Mouse (Mus musculus) kidney, postnatal 25 days (tissue): ENCODE data around the gene Slc7a11.

Source experiments
- DNase-seq, 2 experiments: peaks; one replicate each; pipeline ENCODE4 v3.0.0; 2021; ENCODE audit warnings: mixed read lengths in 2 of 2

Gene Slc7a11

DNA sequence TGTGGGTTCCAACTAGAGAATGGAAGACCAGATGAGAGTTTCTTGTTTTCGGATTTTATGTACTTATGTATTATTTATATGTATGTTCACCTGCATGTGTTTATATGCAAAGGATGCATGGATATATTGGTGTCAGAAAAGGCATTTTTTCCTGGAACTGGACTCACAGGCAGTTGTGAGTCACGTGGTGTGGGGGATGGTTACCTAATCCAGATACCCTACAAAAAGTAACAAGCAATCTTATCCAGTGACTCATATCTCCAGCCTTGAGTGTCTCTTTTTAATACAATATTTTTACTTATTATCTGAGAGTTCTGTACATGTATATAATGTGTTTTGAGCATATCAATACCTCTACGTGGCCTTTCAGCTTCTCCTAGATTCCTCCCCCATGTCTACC lies 469.4 kb downstream of the Slc7a11 start:
- DNase-seq: no peak

DNA sequence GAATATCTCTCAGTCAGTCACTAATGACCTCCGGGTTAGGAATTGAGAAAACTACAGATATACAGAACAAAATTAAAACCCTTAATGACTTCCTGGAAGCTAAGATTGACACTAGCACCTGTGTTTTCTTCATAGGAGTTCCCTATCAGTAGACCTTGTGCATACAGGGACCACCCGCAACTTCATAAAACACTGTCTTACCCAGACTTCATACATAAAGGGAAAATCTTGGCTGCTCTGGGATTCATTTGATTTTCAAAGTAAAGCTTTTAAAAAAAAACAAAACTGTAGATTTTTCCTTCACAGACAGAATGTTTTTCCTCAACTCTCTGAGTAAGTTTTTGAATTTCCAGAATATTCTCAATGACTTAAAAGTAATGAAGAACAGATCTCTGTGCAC lies 477.8 kb downstream of the Slc7a11 start:
- DNase-seq: no peak

DNA sequence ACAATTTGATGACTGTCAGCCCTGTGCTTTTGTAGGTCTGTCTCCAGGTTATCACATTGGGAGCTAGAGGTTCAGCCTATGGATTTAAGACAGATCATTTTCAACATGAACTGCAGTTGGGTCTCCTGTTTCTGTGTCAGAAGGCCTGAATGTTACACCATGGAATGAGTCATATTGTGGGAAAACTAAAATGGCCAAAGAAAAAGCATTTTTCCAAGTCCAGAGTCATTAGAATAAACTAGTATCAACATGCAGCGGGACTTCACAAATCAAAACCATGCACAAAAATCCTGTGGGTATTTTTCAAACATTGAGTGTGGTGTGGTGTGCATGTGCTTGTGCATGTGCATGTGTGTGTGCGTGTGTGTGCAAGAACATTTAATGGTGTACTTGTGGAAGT lies 482.8 kb downstream of the Slc7a11 start:
- no peak for DNase-seq

DNA sequence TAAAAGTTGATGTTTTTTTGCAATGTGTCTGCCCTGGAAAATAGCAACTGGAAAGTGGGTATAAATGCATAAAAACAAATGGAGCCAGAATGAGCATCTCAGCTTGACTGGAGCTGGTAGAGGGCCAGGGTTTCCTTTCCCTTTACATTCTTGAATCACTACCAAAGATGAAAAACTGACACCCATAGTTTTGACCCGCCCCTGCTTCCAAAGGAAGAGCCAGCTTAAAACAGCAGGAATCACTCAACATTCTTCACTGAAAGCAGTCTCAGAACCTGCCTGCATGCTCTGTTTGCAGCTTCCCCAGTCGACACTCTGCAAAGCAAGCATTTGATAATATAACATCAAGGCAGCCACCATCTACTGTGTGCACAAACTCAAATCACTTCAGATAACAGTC lies 496.6 kb downstream of the Slc7a11 start:
- DNase-seq: peak in 1 of 2 experiments; percentile 36

DNA sequence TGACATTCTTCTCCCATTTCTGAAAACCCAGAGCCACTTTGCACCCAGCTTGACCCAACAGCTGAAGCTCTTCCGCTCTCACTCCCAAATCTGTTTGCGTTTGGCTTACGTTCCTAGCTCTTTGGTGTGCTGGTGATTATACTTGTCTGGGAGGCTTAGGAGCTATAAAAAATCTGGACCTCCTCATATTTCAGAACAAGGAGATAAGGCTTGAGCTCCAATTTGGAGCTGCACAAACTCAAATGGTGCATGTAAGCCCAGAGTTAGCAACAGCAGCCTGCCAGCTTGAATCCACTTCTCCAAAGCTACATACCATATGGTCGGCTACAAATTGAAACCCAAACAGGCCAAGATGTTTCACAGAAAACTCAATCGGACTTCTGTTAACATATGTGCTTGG lies 498.6 kb downstream of the Slc7a11 start:
- DNase-seq: peak; percentile 4 to 42

DNA sequence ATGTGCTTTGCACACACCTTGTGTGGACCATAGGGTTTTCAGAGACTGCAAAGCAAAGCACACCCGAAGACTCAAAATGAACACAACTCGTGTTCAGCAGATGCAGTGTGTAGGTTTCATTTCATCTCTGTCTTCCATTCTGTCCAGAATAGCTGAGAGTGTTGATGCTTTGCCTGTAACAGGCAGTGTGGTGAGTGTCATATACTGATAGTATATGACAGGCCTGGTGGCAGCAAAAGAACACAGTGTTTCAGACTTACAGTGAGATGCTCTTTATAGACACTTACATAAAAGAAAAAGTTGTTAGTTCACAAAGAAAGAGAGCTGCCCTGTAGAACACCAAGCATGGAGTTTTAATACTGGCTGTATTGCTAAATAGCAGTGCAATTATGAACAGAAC lies 505.8 kb downstream of the Slc7a11 start:
- no peak for DNase-seq

DNA sequence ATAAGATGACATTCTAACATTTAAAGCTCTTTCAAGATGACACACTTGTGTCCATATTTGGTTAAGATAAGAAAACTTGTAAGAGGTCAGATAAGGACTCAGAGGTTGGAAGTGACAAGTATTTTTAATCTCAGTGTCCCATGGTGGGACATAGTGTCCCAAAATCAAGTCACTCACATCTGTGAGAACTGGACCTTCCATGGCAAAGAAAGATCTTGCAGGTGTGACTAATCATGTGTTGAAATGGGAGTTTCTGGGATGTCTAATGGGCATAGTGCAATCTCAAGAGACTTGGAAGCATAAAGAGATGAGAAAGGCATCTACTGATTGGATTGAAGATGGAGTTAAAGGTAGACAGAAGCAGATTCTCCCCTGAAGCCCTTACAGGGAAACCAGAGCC lies 513.9 kb downstream of the Slc7a11 start:
- DNase-seq: no peak

DNA sequence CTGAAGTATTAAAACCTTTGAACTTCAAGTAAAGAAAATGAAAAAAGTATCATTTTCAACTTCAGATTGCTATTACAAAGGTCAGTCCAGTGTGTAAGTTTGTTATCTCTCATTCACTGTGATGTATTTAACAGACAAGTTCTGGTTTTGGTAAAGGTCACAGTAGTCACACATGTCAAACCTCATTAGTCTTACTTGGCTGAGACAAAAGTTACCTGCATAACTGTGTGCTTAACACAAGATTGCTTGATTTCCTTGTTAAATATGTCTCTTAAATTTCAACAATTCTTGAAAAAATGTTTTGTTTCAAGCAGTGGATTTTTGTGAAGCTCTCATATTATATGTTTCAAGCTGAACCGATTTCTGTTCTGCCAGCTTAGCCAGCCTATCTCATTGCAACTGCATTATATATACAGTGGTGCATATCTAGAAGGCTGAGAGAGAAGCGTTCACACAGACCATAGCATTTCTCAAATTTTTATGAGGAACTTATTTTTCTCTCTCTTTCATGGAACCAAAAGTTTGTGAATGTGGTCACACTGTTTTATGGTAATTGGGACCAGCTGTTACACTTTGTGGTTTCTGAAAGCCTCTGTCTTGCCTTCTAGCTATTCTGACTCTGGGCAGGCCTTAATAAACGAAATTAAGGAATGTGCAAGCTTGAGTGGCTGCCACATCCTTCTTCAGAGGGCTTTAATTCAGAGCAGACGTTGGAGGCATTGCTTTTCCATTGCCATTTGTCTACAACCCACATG lies 514.7 kb downstream of the Slc7a11 start:
- peak; percentile 18 to 38 for DNase-seq

DNA sequence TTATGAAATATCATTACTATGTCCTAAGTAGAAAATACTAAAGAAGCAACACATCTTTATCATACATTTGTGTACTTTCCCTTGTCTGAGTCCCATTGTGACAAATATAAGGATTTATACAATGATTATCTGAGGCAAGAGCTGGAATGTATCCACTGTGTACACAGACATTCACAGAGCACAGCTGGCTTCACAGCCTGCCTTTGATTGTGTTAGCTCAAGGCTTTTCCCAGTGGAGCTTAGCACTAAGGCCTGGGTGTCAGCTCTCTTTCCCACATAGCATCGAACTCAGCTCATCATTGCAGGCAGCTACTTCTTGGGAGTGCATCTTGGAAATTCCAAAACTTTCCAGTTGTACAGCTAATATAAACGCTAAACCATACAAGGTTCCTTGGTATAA lies 529.5 kb downstream of the Slc7a11 start:
- no peak for DNase-seq

DNA sequence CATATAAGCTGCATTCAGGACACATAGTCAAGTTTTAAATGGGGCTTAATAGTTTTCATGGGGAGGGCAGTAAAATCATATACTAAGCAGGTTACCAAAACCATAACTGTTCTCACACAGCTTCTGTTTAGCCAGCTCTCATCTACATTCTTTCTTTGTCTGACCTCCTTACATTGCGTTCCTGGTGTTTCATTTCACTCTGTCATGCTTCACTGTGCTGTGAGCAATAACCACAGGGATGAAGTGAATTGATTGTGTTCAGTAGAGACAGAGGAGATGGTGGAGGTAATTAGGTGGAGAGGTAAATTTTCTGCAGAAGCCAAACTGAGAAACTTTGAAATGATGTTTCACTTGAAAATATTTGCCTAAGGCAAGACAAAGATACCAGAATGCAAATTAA lies 532.5 kb downstream of the Slc7a11 start:
- DNase-seq: no peak

DNA sequence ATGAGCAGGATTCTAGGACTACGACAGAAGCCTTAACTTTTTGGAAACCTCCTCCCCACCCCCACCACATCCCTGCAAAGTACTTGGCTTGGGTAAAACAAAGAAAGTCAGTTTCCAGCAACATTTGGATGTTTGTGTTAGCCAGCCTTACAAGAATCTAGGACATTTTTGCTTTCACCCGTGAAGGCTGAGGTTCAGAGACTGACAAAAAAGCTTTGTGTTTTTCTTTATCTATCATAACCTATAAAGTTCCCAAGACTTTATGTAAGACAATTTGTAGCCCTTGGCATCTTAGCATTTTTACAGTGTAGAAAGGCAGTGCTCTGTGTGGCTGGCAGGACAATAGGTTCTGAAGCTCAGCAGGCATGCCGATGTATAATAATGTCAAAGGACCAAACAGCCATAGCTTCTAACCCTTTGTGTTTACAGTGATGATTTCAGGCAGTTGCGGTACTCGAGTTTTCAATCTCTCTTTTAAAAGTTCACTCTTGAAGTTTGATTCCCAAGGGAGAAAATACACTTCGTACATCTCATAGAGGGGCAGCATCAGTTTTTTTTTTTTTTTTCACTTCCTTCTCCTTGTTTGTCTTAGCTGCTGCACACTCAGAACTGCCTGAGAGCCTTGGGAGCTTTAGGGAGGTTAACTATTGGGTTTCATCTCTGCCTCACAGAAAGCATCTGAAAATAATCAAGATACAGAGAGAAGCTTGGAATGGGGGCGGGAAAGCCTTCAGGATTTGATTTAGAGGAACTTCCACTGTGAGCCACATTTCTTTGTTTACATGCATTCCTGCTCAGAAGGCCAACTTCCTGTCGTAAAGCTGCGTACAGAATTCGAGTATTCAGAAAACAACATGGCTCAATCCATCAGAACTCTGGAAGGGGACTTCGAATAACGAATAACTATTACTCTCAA lies 534.7 kb downstream of the Slc7a11 start:
- DNase-seq: peak; percentile 55

DNA sequence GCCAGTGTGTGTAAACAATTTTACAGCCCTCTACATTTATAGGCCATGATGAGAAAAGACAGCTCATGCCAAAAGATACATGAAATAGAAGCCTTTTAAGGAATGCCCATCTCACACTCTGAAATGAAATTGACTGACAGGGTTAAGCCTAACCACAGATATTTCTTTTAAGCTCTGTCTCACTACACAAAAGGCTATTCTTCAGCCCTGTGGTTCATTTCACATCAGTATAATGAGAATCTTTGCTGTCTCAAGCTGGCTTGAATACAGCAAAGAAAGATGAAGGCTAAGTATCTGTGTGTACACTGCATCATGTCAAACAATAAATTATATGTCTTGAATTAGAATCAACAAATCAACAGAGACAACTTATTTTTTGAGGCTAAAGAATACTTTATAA lies 549.5 kb downstream of the Slc7a11 start:
- DNase-seq: no peak

DNA sequence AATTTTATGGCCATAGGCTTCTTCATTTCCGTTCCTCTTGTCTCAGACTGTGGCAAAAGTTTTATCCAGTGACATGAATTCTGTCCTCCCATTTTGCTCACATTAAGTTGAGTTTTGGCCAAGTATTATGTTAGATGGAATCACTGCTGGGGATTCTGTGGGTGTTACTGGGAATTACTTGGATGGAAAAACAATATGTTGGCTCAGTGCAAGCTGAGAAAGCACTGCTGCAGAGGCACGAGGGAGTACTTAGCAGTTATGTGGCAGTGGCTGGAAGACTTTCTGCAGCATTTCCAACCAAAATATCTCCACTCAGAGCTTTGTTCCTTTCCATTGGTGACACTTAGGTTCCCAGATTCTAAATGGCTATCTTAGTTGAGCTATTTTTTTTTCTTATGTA lies 556.1 kb downstream of the Slc7a11 start:
- DNase-seq: no peak

DNA sequence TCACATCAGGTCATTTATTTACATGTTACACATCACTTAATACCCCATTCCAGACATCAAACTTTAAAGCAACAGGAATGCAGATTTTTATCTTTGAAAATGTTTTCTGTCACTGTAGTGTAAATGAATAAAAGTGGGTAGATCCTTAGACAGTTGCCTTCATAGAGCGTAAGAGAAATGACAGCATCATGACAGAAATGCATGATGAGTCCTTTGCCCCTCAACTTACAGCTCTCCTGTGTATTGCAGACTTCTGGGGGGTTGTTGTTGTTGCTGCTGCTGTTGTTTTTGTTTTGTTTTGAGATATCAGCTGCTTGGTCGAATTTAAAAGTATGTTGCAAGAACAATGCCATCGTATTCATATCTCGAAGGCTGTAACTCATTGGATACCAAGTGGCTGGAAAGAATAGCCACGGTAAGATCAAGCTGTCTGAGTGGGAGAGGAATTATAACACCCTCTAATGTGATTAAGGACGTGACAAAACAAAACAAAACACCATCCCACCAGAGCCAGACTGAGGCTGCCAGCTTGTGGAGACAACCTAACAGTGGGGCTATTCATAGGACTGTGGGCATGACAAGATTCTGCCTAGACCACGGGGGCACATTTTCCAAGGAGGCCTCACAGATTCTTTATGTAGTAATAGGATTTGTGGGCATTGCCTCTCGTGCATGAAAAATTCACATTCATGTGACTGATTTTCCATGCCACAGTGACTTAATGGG lies 557.0 kb downstream of the Slc7a11 start:
- DNase-seq: no peak

DNA sequence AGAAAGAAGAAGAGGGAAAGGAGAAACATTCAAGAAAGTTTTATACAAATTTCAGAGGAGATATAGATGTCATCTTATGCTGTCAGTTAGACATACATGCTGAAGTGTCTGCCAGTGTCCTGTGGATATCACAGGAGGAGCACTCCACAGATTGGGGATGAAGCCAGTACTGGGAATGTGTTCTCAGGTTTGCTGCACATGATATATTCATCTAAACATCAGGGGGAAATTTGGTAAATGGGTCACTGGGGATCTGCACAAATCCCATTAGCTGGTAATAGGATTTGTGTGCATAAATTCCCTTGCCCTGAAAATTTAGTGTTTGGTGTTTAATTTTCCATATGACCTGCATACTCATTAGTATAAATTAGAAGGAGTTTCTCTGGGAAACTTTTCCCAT lies 562.9 kb downstream of the Slc7a11 start:
- DNase-seq: no peak

DNA sequence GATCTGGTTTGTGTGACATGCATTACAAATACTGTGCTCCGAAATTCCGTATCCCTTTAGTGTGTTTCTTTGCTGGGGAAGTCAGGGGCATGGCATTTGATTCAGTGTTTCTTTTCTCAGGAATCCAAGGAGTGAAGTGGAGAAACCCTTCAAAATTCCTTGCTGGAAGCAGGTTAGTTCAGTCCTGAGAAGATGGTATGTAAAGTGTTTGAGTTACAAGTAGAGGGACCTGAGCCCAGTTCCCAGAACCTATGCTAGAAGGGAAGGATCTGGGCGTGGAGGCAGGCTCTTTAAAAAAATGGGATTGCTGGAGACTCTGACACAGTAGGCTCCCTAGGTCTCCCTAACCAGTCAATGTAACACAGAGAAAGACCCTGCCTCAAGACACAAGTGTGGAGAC lies 572.6 kb downstream of the Slc7a11 start:
- no peak for DNase-seq

DNA sequence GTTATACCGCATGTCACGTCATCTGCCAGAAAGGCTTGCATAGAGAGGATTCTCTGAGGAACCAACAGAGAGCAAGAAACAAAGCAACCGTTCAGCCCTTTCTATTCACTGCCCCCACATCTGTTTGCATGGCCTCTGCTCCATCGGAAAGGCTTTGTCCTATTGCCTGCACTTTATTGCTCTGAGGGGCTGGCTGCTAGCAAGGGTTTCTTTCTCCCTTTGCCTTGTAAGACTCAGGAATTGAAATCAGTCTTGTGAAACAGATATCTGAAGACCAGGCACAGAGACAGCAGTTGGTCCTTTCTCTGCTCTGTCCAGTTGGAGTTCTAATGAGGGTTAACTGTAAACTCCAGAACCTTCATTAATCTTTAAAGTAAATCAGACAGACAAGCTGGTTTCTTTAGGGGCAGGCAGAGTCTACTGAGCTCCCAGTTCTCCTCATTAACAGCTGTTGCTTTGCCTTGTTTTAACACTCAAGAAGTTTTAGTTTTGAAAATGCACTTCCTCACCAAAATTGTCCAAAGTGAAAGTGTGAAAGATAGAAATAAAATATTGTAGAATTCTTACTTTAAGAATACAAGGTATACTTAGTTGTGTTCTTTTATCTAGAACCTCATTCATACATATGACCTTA lies 575.3 kb downstream of the Slc7a11 start:
- no peak for DNase-seq

DNA sequence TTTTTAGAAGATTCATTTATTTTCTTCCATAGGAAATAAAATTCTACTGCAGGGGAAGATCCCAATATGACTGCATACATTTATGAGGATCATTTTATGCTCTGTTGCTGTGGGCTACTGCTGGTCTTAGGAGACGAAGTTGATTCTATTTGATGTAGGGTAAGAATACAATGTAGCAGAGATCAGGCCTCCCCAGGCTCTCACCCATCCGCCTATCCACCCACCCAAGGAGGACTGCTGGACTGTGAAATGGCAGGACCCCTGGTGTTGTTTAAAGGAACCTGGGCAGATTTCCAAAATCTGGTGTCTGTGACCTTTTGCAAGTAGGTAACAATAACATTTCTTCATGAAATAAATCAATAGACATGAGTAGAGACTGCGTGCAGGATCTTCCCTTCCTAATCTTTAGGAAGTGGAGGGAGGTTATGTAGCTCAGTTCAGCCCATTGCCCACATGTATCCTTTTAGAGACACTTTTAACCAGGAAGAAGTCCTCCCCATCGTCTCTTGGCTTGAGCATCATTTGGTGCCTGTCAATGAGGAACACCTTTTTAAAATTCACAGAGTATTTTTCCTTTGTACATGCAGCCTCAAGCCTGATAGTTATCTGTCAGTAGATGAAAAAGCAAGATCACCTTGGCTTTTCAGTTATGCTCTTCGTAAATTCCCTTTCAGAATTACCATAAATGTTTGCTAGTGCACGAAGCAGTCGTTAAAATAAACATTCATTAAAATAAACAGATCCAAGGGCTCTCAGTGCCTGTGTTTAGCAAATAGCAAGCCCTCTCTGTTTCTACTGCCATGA lies 576.1 kb downstream of the Slc7a11 start:
- DNase-seq: no peak

DNA sequence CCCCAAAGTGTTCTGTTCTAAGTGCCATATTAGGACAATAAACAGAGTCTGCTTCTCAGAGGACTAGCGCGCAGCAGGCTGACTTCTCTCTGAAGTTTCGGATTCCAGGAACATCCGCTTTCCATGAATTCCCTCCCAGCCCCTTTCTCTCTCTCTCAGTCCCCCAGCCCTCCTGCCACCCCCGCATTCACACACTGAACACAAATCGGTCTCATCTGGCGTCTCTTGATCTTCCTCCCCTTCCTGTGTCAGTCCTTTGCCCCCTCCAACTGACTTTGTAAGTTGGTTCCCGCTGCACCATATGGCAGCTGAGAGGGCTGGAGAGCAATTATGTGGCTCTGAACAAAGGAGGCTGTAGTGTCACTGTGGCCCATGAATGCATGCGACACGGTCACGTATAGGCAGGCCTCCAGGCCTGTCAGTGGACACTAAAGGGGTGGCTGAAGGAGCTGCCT lies 577.3 kb downstream of the Slc7a11 start:
- no peak for DNase-seq

DNA sequence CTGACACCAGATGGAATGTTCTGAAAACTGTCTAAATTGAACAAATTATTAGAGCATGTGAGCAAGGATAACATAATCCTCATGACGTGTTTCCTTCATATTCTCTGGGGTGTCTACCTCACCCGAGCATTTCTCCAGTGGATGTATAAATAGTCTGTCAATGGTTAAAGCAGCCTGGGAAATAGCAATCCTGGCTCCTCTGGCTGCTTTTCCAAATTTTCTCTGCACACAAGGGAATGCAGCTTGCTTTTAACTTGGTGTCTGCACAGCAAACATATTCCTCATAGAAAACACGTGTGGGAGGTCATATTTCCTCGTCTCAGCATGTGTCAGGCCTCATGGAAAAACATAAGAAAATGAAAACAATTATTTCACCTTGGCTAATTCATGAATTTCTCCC lies 586.6 kb downstream of the Slc7a11 start:
- no peak for DNase-seq

DNA sequence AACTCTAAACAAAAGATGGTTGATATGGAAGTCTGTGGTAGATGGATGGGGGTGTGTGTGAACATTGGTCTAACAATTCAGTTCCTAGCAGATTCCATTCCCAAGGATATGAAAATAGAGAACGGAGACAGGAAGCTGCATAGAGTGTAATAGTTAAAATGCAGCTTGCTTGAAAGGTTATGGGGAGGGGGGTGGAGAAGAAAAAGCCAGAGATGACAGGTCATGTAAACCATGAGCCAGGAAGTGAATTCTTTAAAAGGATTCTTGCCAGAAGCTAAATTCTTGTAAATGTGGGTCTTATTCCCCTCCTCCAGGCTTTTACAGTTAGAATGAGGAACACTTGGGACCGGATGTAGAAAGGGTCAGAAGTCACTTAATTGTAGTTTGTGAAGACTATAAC lies 589.1 kb downstream of the Slc7a11 start:
- no peak for DNase-seq

DNA sequence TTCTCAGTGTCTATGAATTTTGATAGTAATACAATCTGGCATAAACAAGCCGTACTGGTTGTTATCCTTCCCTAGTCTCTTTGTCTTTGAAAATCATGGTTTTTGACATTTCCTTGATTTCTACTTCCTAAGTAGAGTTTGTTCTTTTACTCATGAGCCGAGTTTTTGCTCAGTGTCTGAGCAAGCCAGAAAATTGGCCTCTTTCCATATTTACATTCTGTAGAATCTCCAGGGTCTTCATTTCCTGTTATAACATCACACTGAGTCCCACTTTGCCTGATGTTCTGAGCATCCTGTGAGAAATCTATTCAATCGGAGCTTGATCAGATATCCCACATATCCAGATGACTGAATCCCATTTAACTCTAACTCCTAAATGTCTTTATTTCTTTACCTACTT lies 600.4 kb downstream of the Slc7a11 start:
- DNase-seq: no peak
